Mouse (Mus musculus): ENCODE results near the gene Fam205a4. TPM values are rescaled to one million over a fixed set of nuclear protein-coding genes. Genes with fewer than 3 reads are reported as not detected.

Gene Fam205a4
- polyA plus RNA-seq (2017; shearing (Covaris generic)) = 0.10 TPM

DNA sequence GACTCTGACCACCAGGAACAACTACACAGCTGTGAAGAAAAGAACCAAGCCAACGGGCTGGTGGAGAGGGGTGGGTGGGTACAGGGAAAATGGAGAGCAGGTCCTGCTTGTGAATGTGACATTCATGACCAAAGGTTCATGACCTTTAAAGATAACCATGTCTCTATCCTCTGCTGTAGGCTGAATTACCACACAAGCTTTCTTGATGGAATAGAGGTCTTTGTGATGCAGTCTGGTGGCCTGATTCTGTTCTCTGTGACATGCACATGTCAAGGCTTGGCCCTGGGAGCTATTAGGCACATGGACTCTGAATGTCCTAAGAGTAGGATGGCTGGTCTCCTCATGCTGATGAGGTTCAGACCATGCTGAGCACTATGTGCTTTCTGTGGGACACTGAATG is at the start of gene Fam205a4:
Gene Fam205a4 (plus strand): TSS at position 301 of the 400 bp plus-strand sequence.

DNA sequence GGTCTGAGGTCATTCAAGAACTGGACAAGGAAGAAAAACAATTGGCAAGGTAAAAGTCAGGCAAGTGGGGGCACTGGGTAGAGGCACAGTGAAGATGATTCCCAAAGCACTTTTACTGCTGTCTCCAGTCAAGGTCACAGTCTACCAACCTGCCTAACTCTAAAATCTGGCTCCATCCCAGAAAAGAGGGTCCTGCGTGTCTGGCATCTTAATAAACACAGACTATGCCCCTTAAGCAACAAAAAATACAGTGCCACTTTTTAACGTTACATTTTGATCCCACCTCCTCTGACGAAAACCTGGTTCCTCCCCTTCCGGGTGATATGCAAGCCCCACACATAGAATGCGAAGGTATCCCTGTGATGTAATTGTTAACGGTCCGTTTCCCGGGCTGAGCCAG is 24.6 kb upstream of the Fam205a4 start, which contains the start of gene Gm20878:
Gene Gm20878 (plus strand): TSS at position 301 of the 400 bp plus-strand sequence.

Other genes with a start within 250 kb of the Fam205a4 start
- gene Dctn3, start 242.9 kb upstream of the Fam205a4 start, polyA plus RNA-seq (2017; shearing (Covaris generic)) = 146 TPM
- not detected for gene Arid3c, start 234.9 kb upstream of the Fam205a4 start, polyA plus RNA-seq (2017; shearing (Covaris generic))
- 81.6 TPM for gene Galt, start 210.8 kb upstream of the Fam205a4 start, polyA plus RNA-seq (2017; shearing (Covaris generic))
- 57.2 TPM for gene Sigmar1, start 209.9 kb upstream of the Fam205a4 start, polyA plus RNA-seq (2017; shearing (Covaris generic))
- 9.7 TPM for gene Ccl27a, start 191.8 kb upstream of the Fam205a4 start, polyA plus RNA-seq (2017; shearing (Covaris generic))
- not detected for gene Gm21541, start 62.4 kb upstream of the Fam205a4 start, polyA plus RNA-seq (2017; shearing (Covaris generic))
- 2.1 TPM for gene Gm20878, start 24.5 kb upstream of the Fam205a4 start, polyA plus RNA-seq (2017; shearing (Covaris generic))
- gene Gm21093, start 68.7 kb downstream of the Fam205a4 start, polyA plus RNA-seq (2017; shearing (Covaris generic)) = not detected
- gene Gm3893, start 125.1 kb downstream of the Fam205a4 start, polyA plus RNA-seq (2017; shearing (Covaris generic)) = not detected
- not detected for gene Gm13304, start 148.8 kb downstream of the Fam205a4 start, polyA plus RNA-seq (2017; shearing (Covaris generic))
- not detected for gene Gm13306, start 187.4 kb downstream of the Fam205a4 start, polyA plus RNA-seq (2017; shearing (Covaris generic))
- not detected for gene Gm13305, start 202.5 kb downstream of the Fam205a4 start, polyA plus RNA-seq (2017; shearing (Covaris generic))